Mouse (Mus musculus): Measurements from ENCODE around the gene Topaz1. TPM values are rescaled to one million over a fixed set of nuclear protein-coding genes. Genes with fewer than 3 reads are reported as not detected.

Topaz1 gene
- polyA plus RNA-seq, 1 experiment: 0.19 TPM

GRCm38 (mm10) chr9:122815239-122815851 lies 68.2 kb downstream of the Topaz1 start:
- Histone ChIP-seq H3K27ac (ENCODE audit: insufficient read depth, low read length) (no peak overlapping the region), H3K27me3 (ENCODE audit: control insufficient read depth, insufficient read depth, low read length, poor library complexity, severe bottlenecking) (no peaks in the 10 kb centered on the region), H3K4me3 (ENCODE audit: low read depth, low read length) (no peak overlapping the region), H3K9me3 (replicated peaks; ENCODE audit: control insufficient read depth, insufficient read depth, low read length, poor library complexity, severe bottlenecking) (no peaks in the 10 kb centered on the region), H3K9ac (ENCODE audit: low read depth, poor library complexity, severe bottlenecking) (no peak overlapping the region), H3K36me3 (ENCODE audit: control insufficient read depth, insufficient read depth, low read length, poor library complexity, severe bottlenecking) (no peaks in the 10 kb centered on the region; the same call in 1 of the 2 replicates), H3K4me1 (ENCODE audit: control insufficient read depth, insufficient read depth, low read length) (no peaks in the 10 kb centered on the region)
- TF ChIP-seq POLR2A (IDR thresholded peaks at IDR 0.05; ENCODE audit: insufficient read depth, low read length) (no peak), CTCF (IDR thresholded peaks at IDR 0.05; ENCODE audit: low read depth, low read length) (no peak), EP300 (IDR thresholded peaks at IDR 0.05; ENCODE audit: insufficient read depth, low read depth, low read length) (no peak)

DNA sequence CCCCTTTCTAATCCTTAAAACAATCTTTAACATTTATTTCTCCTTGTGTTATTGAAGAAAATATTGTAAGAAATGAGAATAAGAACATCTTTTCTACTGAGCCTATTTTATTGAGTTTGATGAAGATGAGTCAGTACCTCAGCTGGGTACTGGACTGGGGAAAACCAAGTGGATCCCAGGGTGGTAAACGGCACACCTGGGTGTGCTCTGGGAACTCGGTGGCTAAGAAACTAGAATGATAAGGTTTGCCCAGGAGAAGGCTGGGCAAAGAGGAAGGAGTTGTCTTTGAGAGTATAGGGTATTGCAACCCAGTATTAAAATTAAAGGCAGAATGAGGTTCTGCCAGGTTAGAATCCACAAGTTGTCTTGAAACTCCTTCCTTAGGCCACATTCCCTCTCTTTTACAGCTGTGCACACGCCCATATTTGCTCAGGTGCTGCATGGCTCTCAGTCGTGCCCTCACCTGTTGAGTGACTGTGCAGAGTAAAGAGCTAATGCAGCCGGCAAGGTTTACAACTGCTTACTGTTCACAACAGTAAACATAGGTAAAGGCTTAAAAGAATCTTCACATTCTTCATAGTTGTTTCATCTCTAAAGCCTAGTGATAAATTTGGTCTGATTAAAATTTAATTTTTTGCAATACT lies 76.3 kb downstream of the Topaz1 start:
- Histone ChIP-seq H3K9me3 (replicated peaks; ENCODE audit: control insufficient read depth, insufficient read depth, low read length, poor library complexity, severe bottlenecking) (no peaks in the 10 kb centered on the region), H3K4me3 (ENCODE audit: low read depth, low read length) (no peak overlapping the region), H3K4me1 (ENCODE audit: control insufficient read depth, insufficient read depth, low read length) (no peaks in the 10 kb centered on the region), H3K27me3 (ENCODE audit: control insufficient read depth, insufficient read depth, low read length, poor library complexity, severe bottlenecking) (no peaks in the 10 kb centered on the region), H3K27ac (ENCODE audit: insufficient read depth, low read length) (no peak overlapping the region), H3K36me3 (ENCODE audit: control insufficient read depth, insufficient read depth, low read length, poor library complexity, severe bottlenecking) (peaks cover 8% of the 10 kb centered on the region), H3K9ac (ENCODE audit: low read depth, poor library complexity, severe bottlenecking) (no peak overlapping the region)
- TF ChIP-seq CTCF (IDR thresholded peaks at IDR 0.05; ENCODE audit: low read depth, low read length): no peak
- TF ChIP-seq EP300 (IDR thresholded peaks at IDR 0.05; ENCODE audit: insufficient read depth, low read depth, low read length): no peak
- no peak for TF ChIP-seq POLR2A (IDR thresholded peaks at IDR 0.05; ENCODE audit: insufficient read depth, low read length)

- no peaks in the 10 kb centered on the region for H3K27me3 ChIP-seq (ENCODE audit: control insufficient read depth, insufficient read depth, low read length, poor library complexity, severe bottlenecking)
- H3K36me3 ChIP-seq (ENCODE audit: control insufficient read depth, insufficient read depth, low read length, poor library complexity, severe bottlenecking): peaks cover 8% of the 10 kb centered on the region
- TF ChIP-seq EP300 (IDR thresholded peaks at IDR 0.05; ENCODE audit: insufficient read depth, low read depth, low read length) (no peak), CTCF (IDR thresholded peaks at IDR 0.05; ENCODE audit: low read depth, low read length) (no peak), POLR2A (IDR thresholded peaks at IDR 0.05; ENCODE audit: insufficient read depth, low read length) (no peak)
Measured at GRCm38 (mm10) chr9:122826743-122827142, 79.6 kb downstream of the Topaz1 start.

DNA sequence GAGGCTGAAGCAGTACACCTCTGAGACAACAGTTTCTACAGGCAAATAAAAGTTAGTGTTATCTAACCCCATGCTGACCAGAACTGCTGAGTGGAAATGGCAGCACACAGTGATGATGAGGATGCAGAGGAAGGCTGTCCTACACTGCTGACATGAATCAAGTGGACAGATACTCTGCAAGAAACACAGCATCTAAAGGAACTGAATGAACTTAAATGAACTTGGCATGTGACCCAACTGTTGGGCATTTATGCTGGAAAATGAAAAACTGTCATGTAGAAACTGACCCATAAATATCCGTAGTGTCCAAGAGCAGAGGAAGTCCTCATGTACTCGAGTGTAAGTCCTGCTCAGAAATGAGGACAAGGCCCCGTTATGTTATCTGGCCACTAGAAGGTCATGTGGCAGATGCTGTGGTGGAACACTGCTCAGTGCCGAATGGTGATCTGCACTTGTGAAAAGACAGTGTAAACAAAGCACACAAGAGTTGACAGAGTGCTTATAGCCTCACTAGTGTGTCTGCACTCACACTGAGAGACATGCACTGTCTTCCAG lies 82.8 kb downstream of the Topaz1 start:
- H3K4me1 ChIP-seq (ENCODE audit: control insufficient read depth, insufficient read depth, low read length): no peaks in the 10 kb centered on the region
- H3K27me3 ChIP-seq (ENCODE audit: control insufficient read depth, insufficient read depth, low read length, poor library complexity, severe bottlenecking): no peaks in the 10 kb centered on the region
- no peaks in the 10 kb centered on the region for H3K9me3 ChIP-seq (replicated peaks; ENCODE audit: control insufficient read depth, insufficient read depth, low read length, poor library complexity, severe bottlenecking)
- H3K36me3 ChIP-seq (ENCODE audit: control insufficient read depth, insufficient read depth, low read length, poor library complexity, severe bottlenecking): peaks cover 4% of the 10 kb centered on the region; the same call in 1 of the 2 replicates
- H3K4me3 ChIP-seq (ENCODE audit: low read depth, low read length): no peak overlapping the region
- H3K27ac ChIP-seq (ENCODE audit: insufficient read depth, low read length): no peak overlapping the region
- no peak for TF ChIP-seq POLR2A (IDR thresholded peaks at IDR 0.05; ENCODE audit: insufficient read depth, low read length)
- no peak for TF ChIP-seq CTCF (IDR thresholded peaks at IDR 0.05; ENCODE audit: low read depth, low read length)
- TF ChIP-seq EP300 (IDR thresholded peaks at IDR 0.05; ENCODE audit: insufficient read depth, low read depth, low read length): no peak
- no peak overlapping the region for H3K9ac ChIP-seq (ENCODE audit: low read depth, poor library complexity, severe bottlenecking)

More at GRCm38 (mm10) chr9:122826743-122827142, 79.6 kb downstream of the Topaz1 start:
- H3K9ac ChIP-seq (ENCODE audit: low read depth, poor library complexity, severe bottlenecking): no peak overlapping the region
- no peaks in the 10 kb centered on the region for H3K4me1 ChIP-seq (ENCODE audit: control insufficient read depth, insufficient read depth, low read length)
- no peak overlapping the region for H3K27ac ChIP-seq (ENCODE audit: insufficient read depth, low read length)
- H3K4me3 ChIP-seq (ENCODE audit: low read depth, low read length): no peak overlapping the region
- H3K9me3 ChIP-seq (replicated peaks; ENCODE audit: control insufficient read depth, insufficient read depth, low read length, poor library complexity, severe bottlenecking): no peaks in the 10 kb centered on the region

GRCm38 (mm10) chr9:122836126-122836525 lies 89.0 kb downstream of the Topaz1 start:
- H3K27me3 ChIP-seq (ENCODE audit: control insufficient read depth, insufficient read depth, low read length, poor library complexity, severe bottlenecking): no peaks in the 10 kb centered on the region
- no peak overlapping the region for H3K4me3 ChIP-seq (ENCODE audit: low read depth, low read length)
- no peaks in the 10 kb centered on the region for H3K36me3 ChIP-seq (ENCODE audit: control insufficient read depth, insufficient read depth, low read length, poor library complexity, severe bottlenecking)
- peaks cover 3% of the 10 kb centered on the region for H3K9me3 ChIP-seq (replicated peaks; ENCODE audit: control insufficient read depth, insufficient read depth, low read length, poor library complexity, severe bottlenecking)
- no peak overlapping the region for H3K9ac ChIP-seq (ENCODE audit: low read depth, poor library complexity, severe bottlenecking)
- TF ChIP-seq EP300 (IDR thresholded peaks at IDR 0.05; ENCODE audit: insufficient read depth, low read depth, low read length) (no peak), POLR2A (IDR thresholded peaks at IDR 0.05; ENCODE audit: insufficient read depth, low read length) (no peak), CTCF (IDR thresholded peaks at IDR 0.05; ENCODE audit: low read depth, low read length) (no peak)
- no peak overlapping the region for H3K27ac ChIP-seq (ENCODE audit: insufficient read depth, low read length)
- peaks cover 2% of the 10 kb centered on the region for H3K4me1 ChIP-seq (ENCODE audit: control insufficient read depth, insufficient read depth, low read length)

DNA sequence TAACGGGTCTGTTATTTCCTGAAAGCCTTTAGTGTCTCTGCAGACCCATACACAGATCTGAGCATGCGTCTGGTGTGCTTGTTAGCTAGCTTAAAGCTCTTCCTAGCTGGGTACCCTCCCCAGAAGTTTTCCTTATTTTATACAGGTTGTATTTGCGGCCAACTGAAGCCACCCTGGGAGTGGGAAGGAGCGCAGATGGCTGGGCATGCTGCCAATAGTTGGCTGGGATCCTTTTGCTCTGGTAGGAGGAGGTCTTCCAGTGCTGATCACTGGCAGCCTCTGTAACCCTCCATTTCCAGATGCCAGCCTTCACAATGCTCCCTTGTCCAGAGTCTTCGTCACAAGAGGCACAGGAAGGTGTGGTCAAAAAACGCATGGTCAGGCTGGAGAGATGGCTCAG lies 89.6 kb downstream of the Topaz1 start:
- no peak overlapping the region for H3K9ac ChIP-seq (ENCODE audit: low read depth, poor library complexity, severe bottlenecking)
- H3K9me3 ChIP-seq (replicated peaks; ENCODE audit: control insufficient read depth, insufficient read depth, low read length, poor library complexity, severe bottlenecking): peaks cover 3% of the 10 kb centered on the region
- TF ChIP-seq POLR2A (IDR thresholded peaks at IDR 0.05; ENCODE audit: insufficient read depth, low read length) (no peak), EP300 (IDR thresholded peaks at IDR 0.05; ENCODE audit: insufficient read depth, low read depth, low read length) (no peak)
- H3K4me1 ChIP-seq (ENCODE audit: control insufficient read depth, insufficient read depth, low read length): peaks cover 2% of the 10 kb centered on the region
- H3K36me3 ChIP-seq (ENCODE audit: control insufficient read depth, insufficient read depth, low read length, poor library complexity, severe bottlenecking): no peaks in the 10 kb centered on the region
- H3K4me3 ChIP-seq (ENCODE audit: low read depth, low read length): no peak overlapping the region
- H3K27me3 ChIP-seq (ENCODE audit: control insufficient read depth, insufficient read depth, low read length, poor library complexity, severe bottlenecking): no peaks in the 10 kb centered on the region
- no peak overlapping the region for H3K27ac ChIP-seq (ENCODE audit: insufficient read depth, low read length)
